Mouse (Mus musculus) MEL (cell line): ENCODE measurements around the gene Lhpp.

Source experiments
- CTCF ChIP-seq, 3 experiments: IDR thresholded peaks in 2 of 3; conservative IDR thresholded peaks in 1 of 3; 2 replicates each; pipeline ENCODE4 v1.5.1; 2011 to 2012; ENCODE audit warnings: low read length in 3 of 3, low read depth in 2 of 3, mild to moderate bottlenecking in 2 of 3, improper control_type of control experiment in 1 of 3, inconsistent platforms in 1 of 3, mixed read lengths in 1 of 3, moderate library complexity in 1 of 3; ENCODE audit not compliant: control insufficient read depth in 1 of 3, insufficient read depth in 1 of 3, poor library complexity in 1 of 3, severe bottlenecking in 1 of 3
- EP300 ChIP-seq, 2 experiments: IDR thresholded peaks; 2 replicates each; pipeline ENCODE4 v1.6.1; 2011; ENCODE audit warnings: improper control_type of control experiment in 2 of 2, low read length in 2 of 2, low read depth in 1 of 2, mild to moderate bottlenecking in 1 of 2
- JUND ChIP-seq: IDR thresholded peaks from 2 replicates; pipeline ENCODE4 v1.6.1; 2011; ENCODE audit warnings: low read depth, mild to moderate bottlenecking, improper control_type of control experiment, low read length
- MAFK ChIP-seq: IDR thresholded peaks from 2 replicates; pipeline ENCODE4 v1.6.1; 2011; ENCODE audit warnings: low read depth, mild to moderate bottlenecking, low read length, improper control_type of control experiment, borderline replicate concordance
- POLR2A ChIP-seq, 2 experiments: IDR thresholded peaks; 2 replicates each; pipeline ENCODE4 v1.6.1; 2011 to 2012; ENCODE audit warnings: low read length in 2 of 2, mild to moderate bottlenecking in 2 of 2, control low read depth in 1 of 2, improper control_type of control experiment in 1 of 2, low read depth in 1 of 2, moderate library complexity in 1 of 2; ENCODE audit not compliant: control insufficient read depth in 1 of 2, insufficient read depth in 1 of 2, poor library complexity in 1 of 2
- TBP ChIP-seq: IDR thresholded peaks from 2 replicates; pipeline ENCODE4 v1.8.0; 2011; ENCODE audit warnings: low read depth, low read length, improper control_type of control experiment
- USF1 ChIP-seq: IDR thresholded peaks from 2 replicates; pipeline ENCODE4 v1.6.1; 2014; ENCODE audit warnings: low read depth, mild to moderate bottlenecking, inconsistent platforms, low read length, improper control_type of control experiment, moderate library complexity
- ZKSCAN1 ChIP-seq: IDR thresholded peaks from 2 replicates; pipeline ENCODE4 v1.6.1; 2012; ENCODE audit warnings: low read depth, mild to moderate bottlenecking, inconsistent platforms, low read length, improper control_type of control experiment, moderate library complexity

DNA sequence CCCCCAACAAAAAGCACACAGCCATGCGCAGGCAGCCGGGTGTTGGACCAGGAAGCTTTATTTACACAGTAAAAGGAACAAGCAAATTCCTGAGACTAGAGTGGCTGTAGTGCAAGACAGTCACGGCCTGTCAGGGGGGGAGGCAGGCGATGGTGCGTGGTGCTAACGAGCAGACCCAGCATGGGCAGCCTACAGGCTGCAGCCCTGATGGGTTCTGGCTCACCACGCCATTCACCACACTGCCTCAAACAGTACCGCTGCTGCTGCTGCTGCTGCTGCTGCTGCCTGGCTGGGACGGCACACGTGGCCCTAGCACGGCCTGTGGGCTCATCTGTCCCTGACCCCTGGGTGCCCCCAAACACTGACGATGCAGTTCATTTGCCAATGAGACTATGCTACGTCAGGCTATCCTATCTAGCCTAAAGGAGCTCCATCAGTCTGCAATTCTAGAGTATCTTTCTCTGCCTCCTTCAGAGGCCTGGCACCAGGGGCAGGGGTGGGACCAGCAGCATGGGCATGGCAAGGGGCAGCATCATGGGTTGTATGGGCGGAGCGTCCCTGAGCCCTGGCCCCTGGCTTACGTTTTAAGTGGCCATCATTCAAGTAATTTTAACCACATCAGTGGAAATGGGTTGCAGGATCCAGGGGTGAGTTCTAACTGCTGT is 101.7 kb downstream of the Lhpp start:
- TF ChIP-seq USF1 (no peak), JUND (no peak), POLR2A (IDR thresholded peaks at IDR 0.05; ENCODE audit: control insufficient read depth in 1 of 2, insufficient read depth in 1 of 2, low read depth in 1 of 2, low read length in 2 of 2, poor library complexity in 1 of 2) (no peak), CTCF (IDR thresholded peaks at IDR 0.05 in 2 of 3, conservative IDR thresholded peaks at IDR 0.05 in 1 of 3; ENCODE audit: control insufficient read depth in 1 of 3, insufficient read depth in 1 of 3, low read depth in 2 of 3, low read length in 3 of 3, poor library complexity in 1 of 3, severe bottlenecking in 1 of 3) (no peak), ZKSCAN1 (no peak), TBP (no peak), EP300 (IDR thresholded peaks at IDR 0.05; ENCODE audit: low read depth in 1 of 2, low read length in 2 of 2) (no peak), MAFK (no peak)
